Mouse (Mus musculus): Measurements from ENCODE around the gene Chst8. TPM values are rescaled to one million over a fixed set of nuclear protein-coding genes. Genes with fewer than 3 reads are reported as not detected.

Chst8 gene
- polyA plus RNA-seq, 1 experiment from 2014 or later: 14.9 TPM

DNA sequence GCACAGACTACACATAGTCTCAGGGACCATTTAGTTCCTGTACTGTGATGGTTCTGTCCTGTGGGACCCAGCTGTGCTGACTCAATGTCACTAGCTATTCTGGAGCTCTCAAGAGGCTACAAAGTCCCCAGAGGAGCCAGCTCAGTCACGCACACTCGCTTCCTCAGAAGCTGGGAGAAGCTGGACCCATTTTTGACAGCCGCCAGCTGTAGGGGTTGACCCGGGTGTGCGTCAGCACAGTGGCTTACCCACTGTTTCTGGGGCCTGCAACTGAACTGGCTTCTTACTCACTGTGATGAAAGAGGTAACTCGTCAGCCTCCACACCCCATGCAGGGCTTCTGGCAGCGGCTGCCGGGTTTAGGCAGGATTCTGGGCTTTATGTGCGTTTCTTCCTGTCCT is 66.3 kb downstream of the Chst8 start:
- no peaks in the 10 kb centered on the region for H3K9me3 ChIP-seq (ENCODE audit: control insufficient read depth, low read length)
- ATAC-seq (ENCODE audit: low FRiP score, low TSS enrichment) (no peak), DNase-seq (peak; percentile 28)
- no peak overlapping the region for H3K4me2 ChIP-seq (ENCODE audit: low read length)
- H3K27me3 ChIP-seq (ENCODE audit: control insufficient read depth, insufficient read depth, low read length): no peaks in the 10 kb centered on the region
- peak overlapping the region; percentile 49; the same call in 1 of the 2 replicates for H3K27ac ChIP-seq (replicated peaks; ENCODE audit: low read depth, low read length)
- no peak overlapping the region for H3K9ac ChIP-seq (replicated peaks; ENCODE audit: low read length)
- no peak overlapping the region for H3K4me3 ChIP-seq (replicated peaks; ENCODE audit: low read depth, low read length)
- no peaks in the 10 kb centered on the region for H3K36me3 ChIP-seq (ENCODE audit: control insufficient read depth, insufficient read depth, low read length)
- peaks cover 7% of the 10 kb centered on the region; the same call in 1 of the 2 replicates for H3K4me1 ChIP-seq (ENCODE audit: control insufficient read depth, insufficient read depth, low read length)
- WGBS: 46% methylated on average over 9 of the region's 9 CpGs

DNA sequence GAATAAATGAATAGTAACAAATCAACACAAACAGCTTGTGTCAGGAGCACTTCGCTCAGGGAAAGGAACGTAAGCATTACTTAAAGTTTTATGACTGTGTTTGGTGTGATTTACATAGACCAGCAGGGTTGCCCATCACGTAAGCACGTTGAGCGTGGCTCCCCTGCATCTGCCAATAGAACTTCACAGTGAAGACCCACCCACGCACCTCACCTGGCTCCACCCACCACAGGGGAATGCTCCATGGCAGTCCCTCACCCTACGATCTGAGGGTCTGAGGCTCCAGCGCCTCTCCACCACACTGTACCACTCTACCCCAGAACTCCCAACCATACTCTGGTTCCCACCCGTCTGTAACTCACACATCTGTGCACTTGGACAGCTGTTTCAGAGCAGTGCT is 67.1 kb downstream of the Chst8 start:
- Histone ChIP-seq H3K4me1 (ENCODE audit: control insufficient read depth, insufficient read depth, low read length) (peaks cover 7% of the 10 kb centered on the region; the same call in 1 of the 2 replicates), H3K4me2 (ENCODE audit: low read length) (no peak overlapping the region), H3K27ac (replicated peaks; ENCODE audit: low read depth, low read length) (0 out of 2 replicates have a peak overlapping the region, but pooled peaks have one; percentile 21), H3K9me3 (ENCODE audit: control insufficient read depth, low read length) (no peaks in the 10 kb centered on the region), H3K36me3 (ENCODE audit: control insufficient read depth, insufficient read depth, low read length) (no peaks in the 10 kb centered on the region), H3K9ac (replicated peaks; ENCODE audit: low read length) (no peak overlapping the region), H3K27me3 (ENCODE audit: control insufficient read depth, insufficient read depth, low read length) (no peaks in the 10 kb centered on the region), H3K4me3 (replicated peaks; ENCODE audit: low read depth, low read length) (no peak overlapping the region)
- DNase-seq (no peak), ATAC-seq (ENCODE audit: low FRiP score, low TSS enrichment) (no peak)
- 75% methylated on average over 9 of the region's 9 CpGs for WGBS

DNA sequence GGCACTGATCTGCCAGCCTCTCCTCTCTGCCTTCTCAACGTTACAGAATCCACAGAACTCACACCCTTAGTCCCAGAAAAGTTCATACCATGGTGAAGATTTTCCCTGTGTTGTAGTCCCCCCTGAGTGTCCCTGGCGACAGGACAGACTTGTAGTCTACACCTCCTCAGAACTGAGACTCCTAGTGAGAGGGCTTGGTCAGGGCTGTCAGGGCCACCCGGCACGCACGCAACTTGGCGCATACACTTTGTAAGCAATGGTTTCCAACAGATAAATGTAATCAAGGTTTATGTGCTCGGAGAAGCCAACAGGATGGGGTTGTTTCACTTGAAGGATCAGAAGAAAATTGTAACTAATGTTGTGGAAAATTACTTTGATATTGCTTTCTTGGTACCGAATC is 67.5 kb downstream of the Chst8 start:
- Histone ChIP-seq H3K4me1 (ENCODE audit: control insufficient read depth, insufficient read depth, low read length) (peaks cover 7% of the 10 kb centered on the region; the same call in 1 of the 2 replicates), H3K27me3 (ENCODE audit: control insufficient read depth, insufficient read depth, low read length) (no peaks in the 10 kb centered on the region), H3K4me3 (replicated peaks; ENCODE audit: low read depth, low read length) (no peak overlapping the region), H3K4me2 (ENCODE audit: low read length) (no peak overlapping the region), H3K27ac (replicated peaks; ENCODE audit: low read depth, low read length) (no peak overlapping the region), H3K9me3 (ENCODE audit: control insufficient read depth, low read length) (no peaks in the 10 kb centered on the region), H3K36me3 (ENCODE audit: control insufficient read depth, insufficient read depth, low read length) (no peaks in the 10 kb centered on the region), H3K9ac (replicated peaks; ENCODE audit: low read length) (no peak overlapping the region)
- no peak for ATAC-seq (ENCODE audit: low FRiP score, low TSS enrichment)
- DNase-seq: no peak
- 81% methylated on average over 8 of the region's 8 CpGs for WGBS

DNA sequence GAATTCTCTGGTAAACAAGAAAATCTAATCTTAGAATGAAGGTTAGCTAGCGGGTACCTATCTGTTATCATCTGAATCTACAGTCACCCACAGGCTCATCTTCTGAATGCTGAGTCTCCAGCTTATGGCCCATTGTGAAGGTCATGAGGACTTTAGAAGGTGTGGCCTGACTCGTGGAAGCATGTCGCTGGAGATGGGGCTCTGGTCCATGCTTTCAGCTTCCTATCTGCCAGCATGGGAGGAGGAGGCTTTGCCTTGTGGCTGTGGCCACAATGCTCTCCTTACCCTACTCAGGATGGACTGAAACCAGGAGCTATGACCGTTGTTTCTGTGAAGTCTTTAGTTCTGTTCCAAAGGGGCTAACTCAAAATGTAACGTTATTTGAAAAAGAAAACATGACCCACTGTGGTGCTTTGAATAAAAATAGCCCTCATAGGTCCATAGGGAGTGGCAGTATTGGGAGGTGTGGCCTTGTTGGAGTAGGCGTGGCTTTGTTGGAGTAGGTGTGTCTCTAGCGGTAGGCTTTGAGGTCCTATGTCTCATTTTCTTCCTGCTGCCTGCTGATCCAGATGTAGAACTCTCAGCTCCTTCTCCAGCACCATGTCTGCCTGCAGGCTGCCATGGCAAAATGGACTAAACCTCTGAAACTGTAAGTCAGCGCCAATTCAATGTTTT is 69.0 kb downstream of the Chst8 start:
- no peak overlapping the region for H3K9ac ChIP-seq (replicated peaks; ENCODE audit: low read length)
- H3K4me1 ChIP-seq (ENCODE audit: control insufficient read depth, insufficient read depth, low read length): peaks cover 7% of the 10 kb centered on the region; the same call in 1 of the 2 replicates
- no peak overlapping the region for H3K4me2 ChIP-seq (ENCODE audit: low read length)
- ATAC-seq (ENCODE audit: low FRiP score, low TSS enrichment) (no peak), DNase-seq (no peak)
- no peaks in the 10 kb centered on the region for H3K36me3 ChIP-seq (ENCODE audit: control insufficient read depth, insufficient read depth, low read length)
- 84% methylated on average over 8 of the region's 8 CpGs for WGBS
- no peaks in the 10 kb centered on the region for H3K27me3 ChIP-seq (ENCODE audit: control insufficient read depth, insufficient read depth, low read length)
- no peaks in the 10 kb centered on the region for H3K9me3 ChIP-seq (ENCODE audit: control insufficient read depth, low read length)
- no peak overlapping the region for H3K27ac ChIP-seq (replicated peaks; ENCODE audit: low read depth, low read length)
- H3K4me3 ChIP-seq (replicated peaks; ENCODE audit: low read depth, low read length): no peak overlapping the region

DNA sequence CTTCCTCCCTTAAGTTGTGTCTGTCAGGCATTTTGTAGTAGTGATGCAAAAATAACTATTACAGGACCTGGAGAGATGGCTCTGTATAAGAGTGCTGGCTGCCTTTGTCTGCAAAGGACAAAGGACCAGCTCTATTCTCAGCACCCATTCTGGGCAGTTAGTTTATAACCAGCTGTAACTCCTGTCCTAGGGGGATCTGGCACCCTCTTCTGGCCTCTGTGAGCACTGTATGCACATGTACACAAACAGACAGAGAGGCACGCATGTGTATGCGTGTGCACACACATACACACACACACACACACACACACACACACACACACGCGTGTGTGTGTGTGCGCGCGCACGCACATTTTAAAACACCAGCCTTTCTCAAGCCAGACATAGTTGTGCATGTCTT is 73.1 kb downstream of the Chst8 start:
- H3K4me2 ChIP-seq (ENCODE audit: low read length): no peak overlapping the region
- no peak overlapping the region for H3K4me3 ChIP-seq (replicated peaks; ENCODE audit: low read depth, low read length)
- no peaks in the 10 kb centered on the region for H3K4me1 ChIP-seq (ENCODE audit: control insufficient read depth, insufficient read depth, low read length)
- WGBS: 97% methylated on average over 8 of the region's 8 CpGs
- ATAC-seq (ENCODE audit: low FRiP score, low TSS enrichment): no peak
- no peaks in the 10 kb centered on the region for H3K27me3 ChIP-seq (ENCODE audit: control insufficient read depth, insufficient read depth, low read length)
- H3K9me3 ChIP-seq (ENCODE audit: control insufficient read depth, low read length): no peaks in the 10 kb centered on the region
- DNase-seq: no peak
- H3K36me3 ChIP-seq (ENCODE audit: control insufficient read depth, insufficient read depth, low read length): no peaks in the 10 kb centered on the region
- H3K9ac ChIP-seq (replicated peaks; ENCODE audit: low read length): no peak overlapping the region
- no peak overlapping the region for H3K27ac ChIP-seq (replicated peaks; ENCODE audit: low read depth, low read length)

DNA sequence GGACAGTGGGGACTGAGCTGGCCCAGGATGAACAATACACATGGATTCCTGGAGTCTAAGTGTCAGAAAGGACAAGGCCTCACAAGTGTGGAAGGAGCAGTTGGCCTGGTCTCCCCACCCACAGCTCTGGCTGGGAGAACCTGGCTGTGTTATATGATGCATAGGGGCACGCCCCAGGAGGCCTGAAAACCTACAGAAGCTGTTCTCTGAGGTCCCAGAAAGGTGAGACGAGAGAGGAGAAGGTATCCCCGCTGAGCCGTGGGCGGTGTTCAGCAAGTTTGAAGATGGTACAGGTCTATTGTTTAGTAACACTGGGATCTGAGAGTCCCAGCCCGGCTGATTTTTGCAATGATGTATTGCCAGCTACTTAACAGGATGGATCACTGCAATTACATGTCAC is 75.3 kb downstream of the Chst8 start:
- H3K4me3 ChIP-seq (replicated peaks; ENCODE audit: low read depth, low read length): no peak overlapping the region
- no peak overlapping the region for H3K9ac ChIP-seq (replicated peaks; ENCODE audit: low read length)
- H3K27me3 ChIP-seq (ENCODE audit: control insufficient read depth, insufficient read depth, low read length): no peaks in the 10 kb centered on the region
- H3K36me3 ChIP-seq (ENCODE audit: control insufficient read depth, insufficient read depth, low read length): no peaks in the 10 kb centered on the region
- no peak overlapping the region for H3K4me2 ChIP-seq (ENCODE audit: low read length)
- H3K27ac ChIP-seq (replicated peaks; ENCODE audit: low read depth, low read length): no peak overlapping the region
- H3K9me3 ChIP-seq (ENCODE audit: control insufficient read depth, low read length): no peaks in the 10 kb centered on the region
- 73% methylated on average over 6 of the region's 6 CpGs for WGBS
- DNase-seq (no peak), ATAC-seq (ENCODE audit: low FRiP score, low TSS enrichment) (no peak)
- H3K4me1 ChIP-seq (ENCODE audit: control insufficient read depth, insufficient read depth, low read length): no peaks in the 10 kb centered on the region

DNA sequence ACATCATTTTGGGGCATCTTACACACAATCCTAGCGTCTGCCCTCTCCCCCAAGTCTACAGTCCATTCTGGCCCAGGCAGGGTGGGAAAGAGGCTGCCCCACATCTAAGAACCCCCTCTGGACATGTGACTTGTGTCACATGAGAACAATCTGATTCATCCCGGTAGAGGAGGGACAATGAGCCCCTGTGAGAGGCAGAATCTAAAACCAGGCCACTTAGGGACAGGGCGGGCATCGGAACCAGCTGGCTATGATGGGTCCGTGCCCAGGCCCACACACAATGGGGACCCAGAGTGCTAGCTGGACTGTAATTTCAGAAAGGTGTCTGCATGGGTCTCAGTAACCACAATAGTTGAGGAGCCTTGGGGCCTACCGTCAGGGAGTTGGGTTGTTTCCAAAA is 78.2 kb downstream of the Chst8 start:
- H3K36me3 ChIP-seq (ENCODE audit: control insufficient read depth, insufficient read depth, low read length): no peaks in the 10 kb centered on the region
- WGBS: 84% methylated on average over 6 of the region's 6 CpGs
- H3K4me2 ChIP-seq (ENCODE audit: low read length): no peak overlapping the region
- ATAC-seq (ENCODE audit: low FRiP score, low TSS enrichment) (no peak), DNase-seq (no peak)
- no peak overlapping the region for H3K27ac ChIP-seq (replicated peaks; ENCODE audit: low read depth, low read length)
- H3K27me3 ChIP-seq (ENCODE audit: control insufficient read depth, insufficient read depth, low read length): no peaks in the 10 kb centered on the region
- H3K4me3 ChIP-seq (replicated peaks; ENCODE audit: low read depth, low read length): no peak overlapping the region
- H3K9ac ChIP-seq (replicated peaks; ENCODE audit: low read length): no peak overlapping the region
- no peaks in the 10 kb centered on the region for H3K9me3 ChIP-seq (ENCODE audit: control insufficient read depth, low read length)
- no peaks in the 10 kb centered on the region for H3K4me1 ChIP-seq (ENCODE audit: control insufficient read depth, insufficient read depth, low read length)

DNA sequence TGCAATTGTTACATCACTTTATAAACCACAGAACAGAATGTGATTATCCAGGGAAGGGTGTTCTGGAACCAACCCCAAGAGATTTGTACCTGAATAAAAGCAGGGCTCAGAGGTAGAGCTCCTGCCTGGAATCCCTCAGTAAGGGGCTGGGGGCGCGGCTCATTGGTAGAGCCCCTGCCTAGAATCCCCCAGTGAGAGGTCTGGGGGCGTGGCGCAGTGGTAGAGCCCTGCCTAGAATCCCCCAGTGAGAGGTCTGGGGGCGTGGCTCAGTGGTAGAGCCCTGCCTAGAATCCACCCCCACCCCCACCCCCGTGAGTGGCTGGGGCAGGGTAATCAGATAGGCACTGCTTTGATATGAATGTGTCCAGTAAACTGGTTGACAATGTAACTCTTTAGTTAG is 83.6 kb downstream of the Chst8 start:
- ATAC-seq (ENCODE audit: low FRiP score, low TSS enrichment): no peak
- H3K27ac ChIP-seq (replicated peaks; ENCODE audit: low read depth, low read length): no peak overlapping the region

DNA sequence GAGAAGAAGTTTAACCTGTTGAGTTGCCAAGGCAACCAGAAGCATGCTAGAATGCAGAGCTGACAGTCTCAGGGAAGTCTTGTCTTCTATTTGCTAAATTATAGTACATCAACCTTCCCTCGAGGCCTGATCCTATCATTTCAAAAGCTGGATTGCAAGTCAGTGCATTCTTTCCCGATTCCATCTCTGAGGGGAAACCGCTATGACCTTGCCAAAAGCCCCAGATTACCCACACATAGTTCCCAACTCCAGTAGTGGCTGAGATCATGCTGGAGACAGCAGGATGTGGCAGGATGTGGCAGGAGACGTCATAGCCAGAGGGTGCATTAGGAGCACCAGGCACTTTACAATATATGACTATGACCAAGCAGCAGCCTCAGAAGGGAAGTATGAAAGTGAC is 87.3 kb downstream of the Chst8 start:
- Histone ChIP-seq H3K27me3 (ENCODE audit: control insufficient read depth, insufficient read depth, low read length) (no peaks in the 10 kb centered on the region), H3K36me3 (ENCODE audit: control insufficient read depth, insufficient read depth, low read length) (no peaks in the 10 kb centered on the region), H3K4me3 (replicated peaks; ENCODE audit: low read depth, low read length) (no peak overlapping the region), H3K27ac (replicated peaks; ENCODE audit: low read depth, low read length) (no peak overlapping the region), H3K9me3 (ENCODE audit: control insufficient read depth, low read length) (no peaks in the 10 kb centered on the region), H3K4me1 (ENCODE audit: control insufficient read depth, insufficient read depth, low read length) (peaks cover 24% of the 10 kb centered on the region), H3K4me2 (ENCODE audit: low read length) (no peak overlapping the region), H3K9ac (replicated peaks; ENCODE audit: low read length) (no peak overlapping the region)
- 84% methylated on average over 4 of the region's 4 CpGs for WGBS
- DNase-seq (no peak), ATAC-seq (ENCODE audit: low FRiP score, low TSS enrichment) (no peak)

More for the DNA sequence above, 83.6 kb downstream of the Chst8 start:
- Histone ChIP-seq H3K4me2 (ENCODE audit: low read length) (no peak overlapping the region), H3K4me3 (replicated peaks; ENCODE audit: low read depth, low read length) (no peak overlapping the region), H3K9me3 (ENCODE audit: control insufficient read depth, low read length) (no peaks in the 10 kb centered on the region), H3K27me3 (ENCODE audit: control insufficient read depth, insufficient read depth, low read length) (no peaks in the 10 kb centered on the region), H3K4me1 (ENCODE audit: control insufficient read depth, insufficient read depth, low read length) (no peaks in the 10 kb centered on the region), H3K9ac (replicated peaks; ENCODE audit: low read length) (no peak overlapping the region), H3K36me3 (ENCODE audit: control insufficient read depth, insufficient read depth, low read length) (no peaks in the 10 kb centered on the region)
- WGBS: 40% methylated on average over 6 of the region's 6 CpGs
- no peak for DNase-seq
